Mouse (Mus musculus) liver, embryonic 14.5 days (tissue): ENCODE measurements around the gene Tmem88b. TPM values are rescaled to one million over a fixed set of nuclear protein-coding genes. Genes with fewer than 3 reads are reported as not detected.
"Not testable (repeated sequence)": the region's sequence is repeated elsewhere in the genome, so short reads cannot be mapped to it uniquely, and the experiment has no call there.

Source experiments
- ATAC-seq: fragments of 200-750 bp; cut with Nextera tagmentation; 2 replicates; pipeline ENCODE4 v1.8.0; 2017; ENCODE audit warnings: moderate number of reproducible peaks, mild to moderate bottlenecking, moderate library complexity; ENCODE audit not compliant: insufficient read depth
- DNase-seq, 3 experiments: peaks; one replicate each; pipeline ENCODE4 v3.0.0-alpha.2; 2012 to 2013; ENCODE audit warnings: low read depth in 3 of 3, low spot score in 3 of 3
- H3K27ac ChIP-seq: fragments of 300-500 bp; sonication (generic); 2 replicates; pipeline ENCODE4 v1.5.1; 2014; ENCODE audit warnings: moderate library complexity, mild to moderate bottlenecking, control low read depth, inconsistent platforms
- H3K27me3 ChIP-seq: fragments of 300-500 bp; sonication (generic); 2 replicates; pipeline ENCODE4 v1.6.1; 2014; ENCODE audit warnings: mild to moderate bottlenecking, low read length, moderate library complexity; ENCODE audit not compliant: control insufficient read depth, insufficient read depth
- H3K36me3 ChIP-seq: fragments of 300-500 bp; sonication (generic); replicated peaks from 2 replicates; pipeline ENCODE4 v1.6.1; 2014; ENCODE audit warnings: low read depth; ENCODE audit not compliant: control insufficient read depth, insufficient read depth
- H3K4me1 ChIP-seq, 2 experiments: fragments of 200-500 bp in 1 of 2; fragments of 300-500 bp in 1 of 2; sonication (generic) in 1 of 2; replicated peaks; 2 replicates each; pipeline ENCODE4 v1.6.1; 2012 to 2014; ENCODE audit warnings: antibody characterized with exemption in 1 of 2, inconsistent platforms in 1 of 2, low read length in 1 of 2; ENCODE audit not compliant: control insufficient read depth in 2 of 2, insufficient read depth in 2 of 2
- H3K4me2 ChIP-seq: fragments of 300-500 bp; sonication (generic); 2 replicates; pipeline ENCODE4 v1.6.1; 2014; ENCODE audit warnings: low read depth, mild to moderate bottlenecking, control low read depth, moderate library complexity
- H3K4me3 ChIP-seq, 2 experiments: fragments of 200-500 bp in 1 of 2; fragments of 300-500 bp in 1 of 2; sonication (generic) in 1 of 2; 2 replicates each; pipeline ENCODE4 v1.5.1; 2012 to 2014; ENCODE audit warnings: low read depth in 2 of 2, low read length in 2 of 2, mild to moderate bottlenecking in 2 of 2, control low read depth in 1 of 2, inconsistent platforms in 1 of 2, moderate library complexity in 1 of 2; ENCODE audit not compliant: insufficient read depth in 1 of 2
- H3K9ac ChIP-seq: fragments of 300-500 bp; sonication (generic); replicated peaks from 2 replicates; pipeline ENCODE4 v1.6.1; 2014; ENCODE audit warnings: mild to moderate bottlenecking, control low read depth, moderate library complexity
- H3K9me3 ChIP-seq: fragments of 300-500 bp; sonication (generic); 2 replicates; pipeline ENCODE4 v1.6.1; 2016; ENCODE audit warnings: low read length, mixed read lengths; ENCODE audit not compliant: control insufficient read depth
- CTCF ChIP-seq: IDR thresholded peaks from 2 replicates; pipeline ENCODE4 v1.5.1; 2016; ENCODE audit warnings: antibody characterized with exemption, low read depth, control low read depth
- EP300 ChIP-seq: IDR thresholded peaks from 2 replicates; pipeline ENCODE4 v1.6.1; 2016; ENCODE audit warnings: antibody characterized with exemption, low read depth
- WGBS: fragments of 180-500 bp; shearing (Covaris S2); extraction: QIAGEN DNeasy Blood & Tissue Kit; methylation state at CpG from one replicate; pipeline ENCODE4 v1.1.7; 2014; ENCODE audit not compliant: insufficient replicate concordance; 5-methylcytosine and 5-hydroxymethylcytosine counted together
- polyA plus RNA-seq, 2 experiments: library from polyadenylated mRNA; depleted of rRNA in 1 of 2; stranded (reverse) in 1 of 2; unstranded in 1 of 2; fragments of >200 nt; fragmentation: Nextera tagmentation in 1 of 2; extraction: Ambion mirVana in 1 of 2; gene quantifications; 2 replicates each; pipeline versions ENCODE4 v1.2.1 to v1.2.3; 2012 to 2014

Tmem88b gene
- polyA plus RNA-seq, 2 experiments: 0.11 to 0.28 TPM

- Histone ChIP-seq H3K4me3 (no peak within 1 kb of the TSS), H3K36me3 (no peaks in the 10 kb centered on the region), H3K4me2 (no peak within 1 kb of the TSS), H3K27me3 (no peaks in the 10 kb centered on the region), H3K9ac (no peak within 1 kb of the TSS), H3K27ac (no peak within 1 kb of the TSS), H3K9me3 (no peaks in the 10 kb centered on the region), H3K4me1 (peaks cover 6 to 17% of the 10 kb centered on the region in 2 experiments)
- TF ChIP-seq EP300: no peak
- TF ChIP-seq CTCF: no peak
- 65% methylated on average over 3 of the region's 3 CpGs for WGBS
- no peak for ATAC-seq
- DNase-seq: no peak
These were observed 4.4 kb upstream of the Tmem88b start, which contains the start of gene Ankrd65 for GRCm38 (mm10) chr4:155790021-155790489. Gene Ankrd65 (plus strand): TSS chr4:155790439.

GRCm38 (mm10) chr4:155788833-155789232, 3.2 kb upstream of the Tmem88b start:
- DNase-seq, ATAC-seq, H3K27me3 ChIP-seq, H3K4me3 ChIP-seq, H3K4me2 ChIP-seq, H3K27ac ChIP-seq, H3K36me3 ChIP-seq, H3K9me3 ChIP-seq, H3K9ac ChIP-seq: not testable (repeated sequence)
- WGBS: 65% methylated on average over 4 of the region's 4 CpGs
- H3K4me1 ChIP-seq: peaks cover 6 to 20% of the 10 kb centered on the region in 2 experiments

GRCm38 (mm10) chr4:155788300-155788699, 2.6 kb upstream of the Tmem88b start:
- H3K9ac ChIP-seq: no peak overlapping the region; the same call in 1 of the 2 replicates
- ATAC-seq: peak; percentile 38; the same call in 1 of the 2 replicates
- no peaks in the 10 kb centered on the region for H3K36me3 ChIP-seq
- TF ChIP-seq CTCF (no peak), EP300 (no peak)
- H3K27me3 ChIP-seq: peaks cover 3% of the 10 kb centered on the region; the same call in 1 of the 2 replicates
- H3K27ac ChIP-seq: no peak overlapping the region
- H3K9me3 ChIP-seq: no peaks in the 10 kb centered on the region
- no peak for DNase-seq
- WGBS: 38% methylated on average over 3 of the region's 3 CpGs
- H3K4me1 ChIP-seq: peaks cover 6 to 20% of the 10 kb centered on the region in 2 experiments
- H3K4me2 ChIP-seq: 0 out of 2 replicates have a peak overlapping the region, but pooled peaks have one; percentile 8
- H3K4me3 ChIP-seq: no peak overlapping the region

- ATAC-seq (no peak), DNase-seq (no peak)
- Histone ChIP-seq H3K4me1 (peaks cover 6 to 15% of the 10 kb centered on the region in 2 experiments), H3K9me3 (no peaks in the 10 kb centered on the region), H3K9ac (no peak overlapping the region), H3K27me3 (peaks cover 9% of the 10 kb centered on the region), H3K4me2 (no peak overlapping the region), H3K36me3 (no peaks in the 10 kb centered on the region), H3K27ac (no peak overlapping the region), H3K4me3 (no peak overlapping the region)
- 74% methylated on average over 10 of the region's 10 CpGs for WGBS
- TF ChIP-seq CTCF (no peak), EP300 (no peak)
These were observed 428 bp downstream of the Tmem88b start for GRCm38 (mm10) chr4:155785246-155785645.

GRCm38 (mm10) chr4:155784081-155784701, 1.5 kb downstream of the Tmem88b start:
- WGBS: under 1% methylated on average over 52 of the region's 52 CpGs

More at GRCm38 (mm10) chr4:155784081-155784701, 1.5 kb downstream of the Tmem88b start:
- no peak for DNase-seq
- ATAC-seq: peak; percentile 74
- H3K27me3 ChIP-seq: peaks cover 9% of the 10 kb centered on the region
- no peaks in the 10 kb centered on the region for H3K36me3 ChIP-seq
- no peaks in the 10 kb centered on the region for H3K9me3 ChIP-seq
- H3K4me1 ChIP-seq: peaks cover 6 to 14% of the 10 kb centered on the region in 2 experiments
- peak overlapping the region; percentile 59 to 65 for H3K4me3 ChIP-seq
- H3K4me2 ChIP-seq: peak overlapping the region; percentile 79
- no peak overlapping the region for H3K27ac ChIP-seq
- peak; percentile 72 for TF ChIP-seq CTCF
- TF ChIP-seq EP300: no peak
- H3K9ac ChIP-seq: peak overlapping the region; percentile 76
